Mouse (Mus musculus) NIH3T3 (cell line): ENCODE measurements around the gene Shd.

ENCODE experiments used
- DNase-seq: peaks from one replicate; pipeline ENCODE4 v3.0.0-alpha.2; 2012; ENCODE audit warnings: low read depth

Shd gene

GRCm38 (mm10) chr17:56008356-56009087 is 38.3 kb downstream of the Shd start:
- peak; percentile 97 for DNase-seq

GRCm38 (mm10) chr17:56009088-56009961 is 39.1 kb downstream of the Shd start:
- DNase-seq: peak; percentile 93

GRCm38 (mm10) chr17:56009962-56010240 is 39.6 kb downstream of the Shd start:
- no peak for DNase-seq

GRCm38 (mm10) chr17:56010255-56010654 is 40.0 kb downstream of the Shd start:
- DNase-seq: no peak

GRCm38 (mm10) chr17:56010681-56011080 is 40.4 kb downstream of the Shd start:
- DNase-seq: peak; percentile 89

GRCm38 (mm10) chr17:56011441-56011840 is 41.2 kb downstream of the Shd start:
- no peak for DNase-seq

GRCm38 (mm10) chr17:56015293-56015692 is 45.0 kb downstream of the Shd start:
- DNase-seq: peak; percentile 58

- DNase-seq: no peak
Observed at GRCm38 (mm10) chr17:56016382-56016781, 46.1 kb downstream of the Shd start.

- no peak for DNase-seq
Observed at GRCm38 (mm10) chr17:56016793-56017785, 46.8 kb downstream of the Shd start.

GRCm38 (mm10) chr17:56017848-56018247 is 47.6 kb downstream of the Shd start:
- DNase-seq: no peak

GRCm38 (mm10) chr17:56018347-56019131 is 48.3 kb downstream of the Shd start:
- DNase-seq: peak; percentile 61

GRCm38 (mm10) chr17:56020400-56021084 is 50.3 kb downstream of the Shd start:
- no peak for DNase-seq

- DNase-seq: no peak
Observed at GRCm38 (mm10) chr17:56021161-56021910, 51.1 kb downstream of the Shd start.

GRCm38 (mm10) chr17:56022131-56022988 is 52.1 kb downstream of the Shd start:
- DNase-seq: no peak

GRCm38 (mm10) chr17:56022989-56023290 is 52.7 kb downstream of the Shd start:
- no peak for DNase-seq

GRCm38 (mm10) chr17:56023386-56023785 is 53.1 kb downstream of the Shd start:
- no peak for DNase-seq

GRCm38 (mm10) chr17:56024476-56024875 is 54.2 kb downstream of the Shd start:
- peak; percentile 80 for DNase-seq

GRCm38 (mm10) chr17:56024931-56025330 is 54.7 kb downstream of the Shd start:
- DNase-seq: no peak
